Mouse (Mus musculus) ES-E14 (cell line): ENCODE data around the gene Gm6676. TPM values are rescaled to one million over a fixed set of nuclear protein-coding genes. Genes with fewer than 3 reads are reported as not detected.
"Not testable (repeated sequence)": the region's sequence is repeated elsewhere in the genome, so short reads cannot be mapped to it uniquely, and the experiment has no call there.

Experiments used
- DNase-seq: peaks from one replicate; pipeline ENCODE4 v3.0.0-alpha.2; 2013; ENCODE audit warnings: low read depth, low spot score
- H3K27ac ChIP-seq: 2 replicates; pipeline ENCODE4 v1.5.1; 2012; ENCODE audit warnings: low read depth, mild to moderate bottlenecking, low read length, moderate library complexity, mixed read lengths; ENCODE audit not compliant: poor library complexity, insufficient read depth, severe bottlenecking
- H3K36me3 ChIP-seq: 2 replicates; pipeline ENCODE4 v1.6.1; 2012; ENCODE audit warnings: mild to moderate bottlenecking, low read length, moderate library complexity, mixed read lengths; ENCODE audit not compliant: control insufficient read depth, poor library complexity, insufficient read depth, severe bottlenecking
- H3K4me1 ChIP-seq, 2 experiments: fragments of 150-350 bp in 1 of 2; sonication (generic) in 1 of 2; 2 replicates each; pipeline ENCODE4 v1.6.1; 2012; ENCODE audit warnings: low read length in 2 of 2, mild to moderate bottlenecking in 1 of 2, mixed read lengths in 1 of 2; ENCODE audit not compliant: control insufficient read depth in 2 of 2, insufficient read depth in 2 of 2, poor library complexity in 1 of 2
- H3K4me3 ChIP-seq, 2 experiments: fragments of 150-350 bp in 1 of 2; sonication (generic) in 1 of 2; 2 replicates each; pipeline ENCODE4 v1.5.1; 2012; ENCODE audit warnings: low read length in 2 of 2, low read depth in 1 of 2, mild to moderate bottlenecking in 1 of 2, mixed read lengths in 1 of 2; ENCODE audit not compliant: insufficient read depth in 1 of 2, poor library complexity in 1 of 2, severe bottlenecking in 1 of 2
- H3K9ac ChIP-seq: 2 replicates; pipeline ENCODE4 v1.6.1; 2012; ENCODE audit warnings: low read depth, mild to moderate bottlenecking, low read length, mixed read lengths; ENCODE audit not compliant: poor library complexity, insufficient read depth, severe bottlenecking
- H3K9me3 ChIP-seq: fragments of 150-350 bp; sonication (generic); 2 replicates; pipeline ENCODE4 v1.6.1; 2012; ENCODE audit warnings: low read depth, mild to moderate bottlenecking, low read length; ENCODE audit not compliant: control insufficient read depth, insufficient read depth
- in situ Hi-C, 2 experiments: fragments of 600-800 bp; cut with MboI; formaldehyde crosslinking; loops; one replicate each; pipeline ENCODE4 v1.15.1; 2025; ENCODE audit warnings: low sequenced_read_pairs in 2 of 2, inconsistent platforms in 1 of 2; ENCODE audit not compliant: unreplicated experiment in 2 of 2
- total RNA-seq: library from RNA; depleted of rRNA; stranded (reverse); fragments of 300-350 nt; gene quantifications from 2 replicates; pipeline ENCODE4 v1.2.3, GENCODE M21; 2012; rRNA removed

Gene Gm6676
- total RNA-seq = not detected in 2 replicates

- H3K4me3 ChIP-seq, DNase-seq, H3K36me3 ChIP-seq, H3K9ac ChIP-seq, in situ Hi-C loops, H3K27ac ChIP-seq, H3K4me1 ChIP-seq, H3K9me3 ChIP-seq: not testable (repeated sequence)
These were observed at the start of gene Gm6676 for GRCm38 (mm10) chr14:7125312-7125711. Gene Gm6676 (minus strand): TSS chr14:7125412.

GRCm38 (mm10) chr14:7174483-7174971 lies 49.3 kb upstream of the Gm6676 start, which contains the start of gene Gm3512:
Gene Gm3512 (minus strand): TSS chr14:7174533.
- DNase-seq, H3K36me3 ChIP-seq, H3K9me3 ChIP-seq, H3K4me3 ChIP-seq, in situ Hi-C loops, H3K27ac ChIP-seq, H3K9ac ChIP-seq, H3K4me1 ChIP-seq: not testable (repeated sequence)

GRCm38 (mm10) chr14:7105124-7105802 lies 19.9 kb downstream of the Gm6676 start:
- H3K4me1 ChIP-seq, H3K36me3 ChIP-seq, H3K9me3 ChIP-seq, in situ Hi-C loops: not testable (repeated sequence)
- peak overlapping the region; percentile 75; the same call in 1 of the 2 replicates for H3K27ac ChIP-seq
- H3K4me3 ChIP-seq = peak overlapping the region; percentile 56 to 69
- H3K9ac ChIP-seq = peak overlapping the region; percentile 68
- DNase-seq = peak; percentile 7

GRCm38 (mm10) chr14:7100521-7100920 lies 24.7 kb downstream of the Gm6676 start, which contains the start of gene Gm3696:
Gene Gm3696 (minus strand): TSS chr14:7100621.
- H3K27ac ChIP-seq, H3K4me1 ChIP-seq, H3K4me3 ChIP-seq, in situ Hi-C loops, H3K9ac ChIP-seq, H3K9me3 ChIP-seq, DNase-seq, H3K36me3 ChIP-seq: not testable (repeated sequence)

Other genes starting within 250 kb of the Gm6676 start
- gene Gm3667, start 235.4 kb downstream of the Gm6676 start, total RNA-seq = 0.94 and 1.7 TPM in 2 replicates
- not detected in 2 replicates for gene Gm6356, start 151.6 kb downstream of the Gm6676 start, total RNA-seq
- 1.5 and 3.9 TPM in 2 replicates for gene Gm10406, start 98.0 kb downstream of the Gm6676 start, total RNA-seq
- gene Gm3685, start 80.4 kb downstream of the Gm6676 start, total RNA-seq = not detected in 2 replicates
- gene Gm3696, start 24.8 kb downstream of the Gm6676 start, total RNA-seq = 1.0 and 1.7 TPM in 2 replicates
- 1.7 and 1.9 TPM in 2 replicates for gene Gm3512, start 49.1 kb upstream of the Gm6676 start, total RNA-seq
- not detected in 2 replicates for gene Gm16434, start 69.1 kb upstream of the Gm6676 start, total RNA-seq
- gene Gm3727, start 139.3 kb upstream of the Gm6676 start, total RNA-seq = not detected in 2 replicates
- gene Gm3739, start 189.6 kb upstream of the Gm6676 start, total RNA-seq = 1.8 and 2.3 TPM in 2 replicates
- gene Gm5797, start 207.0 kb upstream of the Gm6676 start, total RNA-seq = not detected in 2 replicates
- not detected in 2 replicates for gene Gm8374, start 239.7 kb upstream of the Gm6676 start, total RNA-seq